ENCODE assay signal across 16 mouse cellular contexts in the genomic region with DNA sequence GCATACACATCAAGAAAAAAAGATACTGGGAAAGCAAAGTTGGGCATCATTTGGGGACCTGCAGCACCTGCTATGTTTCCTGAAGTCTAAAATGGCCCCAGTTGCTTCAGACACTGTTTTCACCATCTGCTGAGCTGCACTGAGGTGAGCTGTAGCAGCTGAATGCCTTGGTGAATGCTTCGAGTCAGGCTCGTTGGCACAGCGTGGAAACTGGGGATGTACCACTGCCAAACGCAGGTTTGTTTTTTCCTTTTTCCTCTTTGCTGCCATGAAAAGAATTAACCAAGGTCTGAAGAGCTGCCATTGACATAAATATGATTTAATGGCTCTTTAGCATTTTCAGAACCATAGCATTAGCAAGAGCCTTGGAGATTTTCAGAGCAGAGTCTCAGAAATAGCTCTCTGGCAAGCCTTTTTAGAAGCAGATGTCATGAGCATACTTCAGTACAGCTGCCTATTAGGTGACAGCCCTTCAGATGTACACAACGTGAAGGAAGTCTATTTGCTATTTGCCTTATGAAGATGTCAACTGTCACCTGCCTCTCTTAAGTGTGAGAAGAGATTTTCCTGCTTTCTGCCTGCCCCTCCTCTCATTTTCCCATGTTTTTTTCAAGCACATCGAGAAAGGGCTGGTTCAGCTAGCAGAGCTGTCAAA.
DNase-seq lines count a peak whose midpoint lies in the region; ATAC-seq lines count a peak whose summit lies in the region.
"Had no signal": no experiment of that assay in that cellular context is flagged by ENCODE, and none has a peak within 500 bp of the region (broad histone marks: within the 10 kb centered on the region; RNA-seq: fewer than 3 reads in every experiment).

No protein-coding gene starts in this region.

- peak; percentile 52; the same call in 1 of the 2 replicates for ATAC-seq in forebrain, embryonic 14.5 days
- ATAC-seq in forebrain, embryonic 11.5 days (replicated peaks; ENCODE audit: low FRiP score), result no peak
- ATAC-seq in heart, embryonic 11.5 days (replicated peaks; ENCODE audit: insufficient number of reproducible peaks, low FRiP score, low TSS enrichment), result no peak
- ATAC-seq: lung, postnatal 0 days had no signal

- H3K36me3 ChIP-seq in forebrain, embryonic 14.5 days (ENCODE audit: control insufficient read depth, insufficient read depth, low read length), result no peaks in the 10 kb centered on the region
- H3K36me3 ChIP-seq in forebrain, embryonic 11.5 days (ENCODE audit: control insufficient read depth, insufficient read depth, low read length), result no peaks in the 10 kb centered on the region
- H3K36me3 ChIP-seq in heart, embryonic 11.5 days (ENCODE audit: control insufficient read depth, insufficient read depth, low read length), result no peaks in the 10 kb centered on the region
- H3K36me3 ChIP-seq: G1E; neural tube, embryonic 12.5 days had no signal

- H3K4me1 ChIP-seq in forebrain, embryonic 14.5 days (ENCODE audit: control insufficient read depth, insufficient read depth, low read length), result no peaks in the 10 kb centered on the region
- no peaks in the 10 kb centered on the region for H3K4me1 ChIP-seq in forebrain, embryonic 11.5 days (replicated peaks; ENCODE audit: control insufficient read depth, insufficient read depth, low read length)
- H3K4me1 ChIP-seq in heart, embryonic 11.5 days (ENCODE audit: control insufficient read depth, insufficient read depth, low read length), result no peaks in the 10 kb centered on the region
- H3K4me1 ChIP-seq: neural tube, embryonic 12.5 days had no signal

- intact Hi-C loops in left cerebral cortex, postnatal 14 days (cut with DNase I), result no loop called here
- intact Hi-C loops in gastrocnemius, postnatal 14 days (cut with DNase I; ENCODE audit: low total_unique reads), result no loop called here

- H3K4me2 ChIP-seq in forebrain, embryonic 14.5 days (ENCODE audit: low read length), result no peak overlapping the region
- no peak overlapping the region for H3K4me2 ChIP-seq in forebrain, embryonic 11.5 days (ENCODE audit: low read depth, low read length, severe bottlenecking)
- no peak overlapping the region for H3K4me2 ChIP-seq in heart, embryonic 11.5 days
- H3K4me2 ChIP-seq: liver, embryonic 11.5 days; neural tube, embryonic 12.5 days had no signal

- no peaks in the 10 kb centered on the region for H3K27me3 ChIP-seq in forebrain, embryonic 14.5 days (replicated peaks; ENCODE audit: control insufficient read depth, insufficient read depth, low read length)
- no peaks in the 10 kb centered on the region for H3K27me3 ChIP-seq in forebrain, embryonic 11.5 days (ENCODE audit: control insufficient read depth, insufficient read depth, low read length)
- H3K27me3 ChIP-seq in heart, embryonic 11.5 days (ENCODE audit: control insufficient read depth, insufficient read depth, low read length), result no peaks in the 10 kb centered on the region
- H3K27me3 ChIP-seq: neural tube, embryonic 12.5 days had no signal

- no peak overlapping the region for H3K27ac ChIP-seq in forebrain, embryonic 14.5 days (ENCODE audit: low read depth, low read length)
- no peak overlapping the region for H3K27ac ChIP-seq in forebrain, embryonic 11.5 days (ENCODE audit: low read depth, low read length)
- H3K27ac ChIP-seq in heart, embryonic 11.5 days (ENCODE audit: low read depth, low read length), result no peak overlapping the region
- H3K27ac ChIP-seq: kidney, postnatal 0 days; neural tube, embryonic 12.5 days had no signal

- H3K9ac ChIP-seq in forebrain, embryonic 14.5 days (ENCODE audit: low read length), result no peak overlapping the region
- no peak overlapping the region for H3K9ac ChIP-seq in forebrain, embryonic 11.5 days (ENCODE audit: low read length)
- H3K9ac ChIP-seq in heart, embryonic 11.5 days (ENCODE audit: low read depth, low read length), result no peak overlapping the region
- H3K9ac ChIP-seq: neural tube, embryonic 12.5 days had no signal

- no peak overlapping the region for H3K4me3 ChIP-seq in forebrain, embryonic 14.5 days (ENCODE audit: low read depth, low read length)
- no peak overlapping the region for H3K4me3 ChIP-seq in forebrain, embryonic 11.5 days (ENCODE audit: low read depth, low read length)
- no peak overlapping the region for H3K4me3 ChIP-seq in heart, embryonic 11.5 days (ENCODE audit: low read depth, low read length)
- H3K4me3 ChIP-seq: neural tube, embryonic 12.5 days had no signal

- 61% methylated on average over 6 of the region's 6 CpGs for WGBS in forebrain, embryonic 14.5 days
- WGBS in forebrain, embryonic 11.5 days, result 81% methylated on average over 6 of the region's 6 CpGs
- 69% methylated on average over 6 of the region's 6 CpGs for WGBS in heart, embryonic 11.5 days (ENCODE audit: insufficient replicate concordance)

- peak; percentile 50 for DNase-seq in forebrain, embryonic 14.5 days (ENCODE audit: low spot score)
- no peak for DNase-seq in forebrain, embryonic 11.5 days (ENCODE audit: low spot score)
- DNase-seq in layer of hippocampus, postnatal 10 days (ENCODE audit: low spot score in 2 of 2), result peak; percentile 7 to 9
- no peak for DNase-seq in layer of hippocampus, adult 9-10 months (ENCODE audit: low spot score)
- DNase-seq in brain, adult 2 months (ENCODE audit: low read depth, low spot score), result peak; percentile 45
- peak; percentile 3 for DNase-seq in left cerebral cortex, postnatal 14 days (ENCODE audit: low spot score in 2 of 2)
- no peak for DNase-seq in gastrocnemius, postnatal 14 days
- DNase-seq: adrenal gland, postnatal 10 days; heart, adult 18-20 months; thymus, adult 2 months had no signal

- no peaks in the 10 kb centered on the region for H3K9me3 ChIP-seq in forebrain, embryonic 14.5 days (replicated peaks; ENCODE audit: control insufficient read depth, low read length)
- no peaks in the 10 kb centered on the region for H3K9me3 ChIP-seq in forebrain, embryonic 11.5 days (ENCODE audit: control insufficient read depth, low read length)
- H3K9me3 ChIP-seq in heart, embryonic 11.5 days (replicated peaks; ENCODE audit: control insufficient read depth, low read length), result no peaks in the 10 kb centered on the region
- H3K9me3 ChIP-seq: neural tube, embryonic 12.5 days had no signal

Comparison
In these comparisons a context has a peak if more than half of its experiments do, and no peak if none do; other contexts are left out.
1. DNase-seq: peak in forebrain, embryonic 14.5 days (single experiment), layer of hippocampus, postnatal 10 days (2 of 2), brain, adult 2 months (single experiment) and left cerebral cortex, postnatal 14 days (2 of 2); none in forebrain, embryonic 11.5 days (single experiment), layer of hippocampus, adult 9-10 months (single experiment) and gastrocnemius, postnatal 14 days (single experiment).